Mouse (Mus musculus) gastrocnemius, postnatal 36 days (tissue): ENCODE measurements around the gene Exosc2. TPM values are rescaled to one million over a fixed set of nuclear protein-coding genes. Genes with fewer than 3 reads are reported as not detected.
"Not testable (repeated sequence)": the region's sequence is repeated elsewhere in the genome, so short reads cannot be mapped to it uniquely, and the experiment has no call there.

ENCODE experiments used
- DNase-seq, 2 experiments: peaks; one replicate each; pipeline ENCODE4 v3.0.0; 2022
- intact Hi-C: fragments of 180-260 bp; cut with DNase I; formaldehyde crosslinking; loops from one replicate; pipeline ENCODE4 v1.15.1; 2025
- total RNA-seq, 2 experiments: library from RNA; stranded (reverse); gene quantifications; 2 replicates each; pipeline ENCODE4 v1.2.3; 2021

Gene Exosc2
- total RNA-seq, 2 experiments from 2014 or later: 6.1 to 7.5 TPM

GRCm38 (mm10) chr2:31662939-31663803, 7.3 kb upstream of the Exosc2 start:
- no peak for DNase-seq
- intact Hi-C loops: no loop called here

- DNase-seq: no peak
- intact Hi-C loops: no loop called here
Measured at GRCm38 (mm10) chr2:31663804-31664180, 6.7 kb upstream of the Exosc2 start.

- intact Hi-C loops: no loop called here
- DNase-seq: no peak
Measured at GRCm38 (mm10) chr2:31667332-31667731, 3.2 kb upstream of the Exosc2 start.

- intact Hi-C loops: no loop called here
- no peak for DNase-seq
Measured at GRCm38 (mm10) chr2:31678641-31679040, 8.1 kb downstream of the Exosc2 start.

- not testable (repeated sequence) for DNase-seq
- intact Hi-C loops: loop anchor here (5.0 kb wide), 1 partner anchor 231 kb away; no protein-coding TSS in a partner anchor
Measured at GRCm38 (mm10) chr2:31681051-31681707, 10.7 kb downstream of the Exosc2 start.

GRCm38 (mm10) chr2:31681731-31682235, 11.3 kb downstream of the Exosc2 start:
- intact Hi-C loops: loop anchor here (5.0 kb wide), 1 partner anchor 231 kb away; no protein-coding TSS in a partner anchor
- DNase-seq: no peak

- intact Hi-C loops: loop anchor here (2.0 to 5.0 kb wide), 2 partner anchors 101 to 229 kb away; no protein-coding TSS in a partner anchor
- peak; percentile 34 to 41 for DNase-seq
Measured at GRCm38 (mm10) chr2:31683666-31684065, 13.2 kb downstream of the Exosc2 start.

- intact Hi-C loops: no loop called here
- DNase-seq: peak; percentile 84 to 92
Measured at GRCm38 (mm10) chr2:31688074-31688925, 17.8 kb downstream of the Exosc2 start, which contains the start of gene Abl1. TSS of gene Abl1 (plus strand) at chr2:31688376.

GRCm38 (mm10) chr2:31689045-31689444, 18.5 kb downstream of the Exosc2 start:
- intact Hi-C loops: no loop called here
- no peak for DNase-seq

- DNase-seq: no peak
- intact Hi-C loops: no loop called here
Measured at GRCm38 (mm10) chr2:31690063-31690462, 19.5 kb downstream of the Exosc2 start.

- no peak for DNase-seq
- intact Hi-C loops: no loop called here
Measured at GRCm38 (mm10) chr2:31698209-31698608, 27.7 kb downstream of the Exosc2 start.

- DNase-seq: no peak
- intact Hi-C loops: no loop called here
Measured at GRCm38 (mm10) chr2:31700545-31701446, 30.3 kb downstream of the Exosc2 start.

GRCm38 (mm10) chr2:31703226-31703625, 32.7 kb downstream of the Exosc2 start:
- intact Hi-C loops: no loop called here
- DNase-seq: no peak

GRCm38 (mm10) chr2:31705914-31706313, 35.4 kb downstream of the Exosc2 start:
- intact Hi-C loops: no loop called here
- DNase-seq: no peak

- intact Hi-C loops: no loop called here
- no peak for DNase-seq
Measured at GRCm38 (mm10) chr2:31706531-31706930, 36.0 kb downstream of the Exosc2 start.

- DNase-seq: no peak
- intact Hi-C loops: no loop called here
Measured at GRCm38 (mm10) chr2:31712716-31713115, 42.2 kb downstream of the Exosc2 start.

- no peak for DNase-seq
Measured at GRCm38 (mm10) chr2:31713813-31714212, 43.3 kb downstream of the Exosc2 start.

GRCm38 (mm10) chr2:31714780-31715179, 44.3 kb downstream of the Exosc2 start:
- intact Hi-C loops: no loop called here
- DNase-seq: no peak

More at GRCm38 (mm10) chr2:31713813-31714212, 43.3 kb downstream of the Exosc2 start:
- intact Hi-C loops: no loop called here

GRCm38 (mm10) chr2:31715985-31716384, 45.5 kb downstream of the Exosc2 start:
- intact Hi-C loops: no loop called here
- no peak for DNase-seq
